Comparison of ENCODE assay signal across 7 mouse cellular contexts in the genomic region with DNA sequence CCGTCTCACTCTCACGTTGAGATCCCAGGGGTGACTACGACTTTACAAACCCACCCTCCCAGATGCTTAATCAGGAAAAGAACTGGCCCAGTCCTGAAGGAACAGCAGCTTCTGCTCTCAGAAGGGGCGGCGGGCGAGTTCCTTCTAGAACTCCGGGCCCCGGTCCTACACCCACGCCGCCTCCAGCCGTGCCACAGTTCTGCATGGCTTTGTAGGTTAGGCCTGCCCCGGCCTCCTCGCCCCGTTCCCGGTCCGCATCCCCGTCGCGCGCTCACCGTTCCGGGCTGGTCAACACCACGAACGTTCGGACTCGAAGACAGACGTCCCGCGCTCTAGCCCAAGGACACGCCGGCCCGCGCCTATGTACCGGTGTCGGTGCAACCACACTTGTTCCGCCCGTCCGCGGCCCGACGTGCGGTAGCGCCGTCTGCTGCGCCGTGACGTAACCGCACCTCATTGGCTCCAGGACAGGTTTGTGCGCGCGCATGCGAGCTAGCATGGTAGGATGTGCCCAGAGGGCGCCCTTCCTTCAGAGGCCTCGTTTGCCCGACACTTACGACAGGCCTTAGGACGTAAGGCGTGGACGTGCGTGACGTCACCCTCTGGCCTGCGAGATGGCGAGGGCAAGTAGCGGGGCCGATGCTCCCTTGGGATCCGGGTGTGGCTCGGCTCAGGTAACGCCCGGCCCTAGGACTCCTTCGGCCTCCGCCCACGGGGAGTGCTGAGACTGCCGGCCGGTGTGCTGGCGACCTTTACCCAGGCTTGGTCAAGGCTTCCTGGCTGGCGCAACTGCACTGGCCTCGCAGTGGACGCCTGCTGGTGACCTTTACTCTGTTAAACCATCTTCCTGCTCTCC. TPM values are rescaled to one million over a fixed set of nuclear protein-coding genes. Genes with fewer than 3 reads are reported as not detected.
DNase-seq lines count a peak whose midpoint lies in the region; ATAC-seq lines count a peak whose summit lies in the region.

Gene Cycs (minus strand): TSS at position 398 of the 856 bp plus-strand sequence.

- H3K36me3 ChIP-seq in embryonic facial prominence, embryonic 11.5 days (replicated peaks; ENCODE audit: control insufficient read depth, insufficient read depth, low read depth, low read length), result no peaks in the 10 kb centered on the region
- H3K36me3 ChIP-seq in limb, embryonic 10.5 days, result peaks cover 21% of the 10 kb centered on the region
- peaks cover 11% of the 10 kb centered on the region for H3K36me3 ChIP-seq in midbrain, embryonic 13.5 days

- 1% methylated on average over 78 of the region's 78 CpGs for WGBS in embryonic facial prominence, embryonic 11.5 days
- under 1% methylated on average over 78 of the region's 78 CpGs for WGBS in limb, embryonic 10.5 days
- under 1% methylated on average over 78 of the region's 78 CpGs for WGBS in midbrain, embryonic 13.5 days

- peak within 1 kb of the TSS; percentile 90 for H3K9ac ChIP-seq in embryonic facial prominence, embryonic 11.5 days (replicated peaks; ENCODE audit: low read length)
- H3K9ac ChIP-seq in midbrain, embryonic 13.5 days (replicated peaks), result peak within 1 kb of the TSS; percentile 91

- H3K27me3 ChIP-seq in embryonic facial prominence, embryonic 11.5 days (ENCODE audit: control insufficient read depth, insufficient read depth, low read length), result no peaks in the 10 kb centered on the region
- no peaks in the 10 kb centered on the region for H3K27me3 ChIP-seq in limb, embryonic 10.5 days (ENCODE audit: low read depth, poor library complexity, severe bottlenecking)
- H3K27me3 ChIP-seq in midbrain, embryonic 13.5 days, result no peaks in the 10 kb centered on the region

- H3K4me2 ChIP-seq in embryonic facial prominence, embryonic 11.5 days (ENCODE audit: low read depth, low read length), result peak within 1 kb of the TSS; percentile 71
- H3K4me2 ChIP-seq in midbrain, embryonic 13.5 days (replicated peaks), result peak within 1 kb of the TSS; percentile 91

- peak within 1 kb of the TSS; percentile 52; the same call in 1 of the 2 replicates for H3K27ac ChIP-seq in embryonic facial prominence, embryonic 11.5 days (replicated peaks; ENCODE audit: low read depth, low read length)
- peak within 1 kb of the TSS; percentile 95 for H3K27ac ChIP-seq in limb, embryonic 10.5 days
- peak within 1 kb of the TSS; percentile 87 for H3K27ac ChIP-seq in midbrain, embryonic 13.5 days

- H3K4me1 ChIP-seq in embryonic facial prominence, embryonic 11.5 days (ENCODE audit: control insufficient read depth, insufficient read depth, low read length), result no peaks in the 10 kb centered on the region
- peaks cover 16% of the 10 kb centered on the region for H3K4me1 ChIP-seq in limb, embryonic 10.5 days
- H3K4me1 ChIP-seq in midbrain, embryonic 13.5 days (replicated peaks), result peaks cover 13% of the 10 kb centered on the region

- H3K9me3 ChIP-seq in embryonic facial prominence, embryonic 11.5 days (replicated peaks; ENCODE audit: control insufficient read depth, low read length), result no peaks in the 10 kb centered on the region
- H3K9me3 ChIP-seq in limb, embryonic 10.5 days (replicated peaks), result no peaks in the 10 kb centered on the region
- no peaks in the 10 kb centered on the region for H3K9me3 ChIP-seq in midbrain, embryonic 13.5 days

- ATAC-seq in embryonic facial prominence, embryonic 11.5 days (replicated peaks; ENCODE audit: insufficient number of reproducible peaks, low FRiP score, low TSS enrichment, low read depth), result peak; percentile 97
- peak; percentile 97 for ATAC-seq in granulocyte monocyte progenitor cell, adult 5-6 weeks (replicated peaks; ENCODE audit: poor library complexity, severe bottlenecking)
- peak; percentile 99 for ATAC-seq in midbrain, embryonic 13.5 days

- peak; percentile 100 for DNase-seq in adrenal gland, postnatal 14 days
- peak; percentile 100 for DNase-seq in embryonic facial prominence, embryonic 11.5 days (ENCODE audit: low spot score)
- DNase-seq in kidney, adult 11 months, result peak; percentile 100
- DNase-seq in limb, embryonic 10.5 days (ENCODE audit: low spot score), result peak; percentile 100
- peak; percentile 99 for DNase-seq in spleen, adult 12 weeks (ENCODE audit: low spot score)

- H3K4me3 ChIP-seq in embryonic facial prominence, embryonic 11.5 days (ENCODE audit: low read depth, low read length), result peak within 1 kb of the TSS; percentile 90
- peak within 1 kb of the TSS; percentile 92 for H3K4me3 ChIP-seq in limb, embryonic 10.5 days
- peak within 1 kb of the TSS; percentile 87 for H3K4me3 ChIP-seq in midbrain, embryonic 13.5 days (replicated peaks)

RNA-seq across cellular contexts. Expression of gene Cycs, which starts in this region (rescaled TPM):
- 110 and 115 TPM in 2 replicates for total RNA-seq in adrenal gland, postnatal 14 days (2021)
- 74.2 and 85.2 TPM in 2 replicates for polyA plus RNA-seq in embryonic facial prominence, embryonic 11.5 days (2014; fragmentation: Nextera tagmentation; extraction: Ambion mirVana)
- total RNA-seq in granulocyte monocyte progenitor cell, adult 5-6 weeks (2014; fragmentation: Nextera tagmentation), result 107 and 124 TPM in 2 replicates
- 136 and 163 TPM in 2 replicates for total RNA-seq in granulocyte monocyte progenitor cell, adult 5-6 weeks (2017)
- 80.1 and 96.7 TPM in 2 replicates for polyA plus RNA-seq in limb, embryonic 10.5 days (2016; fragmentation: Nextera tagmentation; extraction: Ambion mirVana)
- polyA plus RNA-seq in midbrain, embryonic 13.5 days (2015; fragmentation: Nextera tagmentation; extraction: Ambion mirVana), result 66.0 and 73.9 TPM in 2 replicates

Comparison
In these comparisons a context has a peak if more than half of its experiments do, and no peak if none do; other contexts are left out.
1. Peak in every context shown above with its lines: DNase-seq, ATAC-seq, H3K4me3 ChIP-seq and H3K27ac ChIP-seq.